Mouse (Mus musculus) forebrain, embryonic 11.5 days (tissue): ENCODE results near the gene Fancc. TPM values are rescaled to one million over a fixed set of nuclear protein-coding genes. Genes with fewer than 3 reads are reported as not detected.

Source experiments
- ATAC-seq: fragments of 200-750 bp; cut with Nextera tagmentation; replicated peaks from 2 replicates; pipeline ENCODE4 v1.8.0; 2017; ENCODE audit warnings: moderate TSS enrichment; ENCODE audit not compliant: low FRiP score
- DNase-seq: peaks from one replicate; pipeline ENCODE4 v3.0.0-alpha.2; 2017; ENCODE audit warnings: low spot score
- H3K27ac ChIP-seq: fragments of 300-500 bp; sonication (generic); 2 replicates; pipeline ENCODE4 v1.5.1; 2014; ENCODE audit warnings: low read depth, low read length
- H3K27me3 ChIP-seq: fragments of 300-500 bp; sonication (generic); 2 replicates; pipeline ENCODE4 v1.6.1; 2014; ENCODE audit warnings: mild to moderate bottlenecking, low read length, mixed read lengths; ENCODE audit not compliant: control insufficient read depth, insufficient read depth
- H3K36me3 ChIP-seq: fragments of 300-500 bp; sonication (generic); 2 replicates; pipeline ENCODE4 v1.6.1; 2014; ENCODE audit warnings: mild to moderate bottlenecking, low read length, moderate library complexity, mixed read lengths; ENCODE audit not compliant: control insufficient read depth, insufficient read depth
- H3K4me1 ChIP-seq: fragments of 300-500 bp; sonication (generic); replicated peaks from 2 replicates; pipeline ENCODE4 v1.6.1; 2014; ENCODE audit warnings: low read length, mixed read lengths; ENCODE audit not compliant: control insufficient read depth, insufficient read depth
- H3K4me2 ChIP-seq: fragments of 300-500 bp; sonication (generic); 2 replicates; pipeline ENCODE4 v1.6.1; 2014; ENCODE audit warnings: low read depth, mild to moderate bottlenecking, low read length, moderate library complexity, mixed read lengths; ENCODE audit not compliant: severe bottlenecking
- H3K4me3 ChIP-seq: fragments of 300-500 bp; sonication (generic); 2 replicates; pipeline ENCODE4 v1.5.1; 2014; ENCODE audit warnings: low read depth, low read length
- H3K9ac ChIP-seq: fragments of 300-500 bp; sonication (generic); 2 replicates; pipeline ENCODE4 v1.6.1; 2014; ENCODE audit warnings: low read length
- H3K9me3 ChIP-seq: fragments of 300-500 bp; sonication (generic); 2 replicates; pipeline ENCODE4 v1.6.1; 2016; ENCODE audit warnings: low read length, mixed read lengths; ENCODE audit not compliant: control insufficient read depth
- WGBS: fragments of 180-500 bp; shearing (Covaris S2); extraction: QIAGEN DNeasy Blood & Tissue Kit; methylation state at CpG from one replicate; pipeline ENCODE4 v1.1.7; 2014; 5-methylcytosine and 5-hydroxymethylcytosine counted together
- polyA plus RNA-seq: library from polyadenylated mRNA; unstranded; fragments of >200 nt; fragmentation: Nextera tagmentation; extraction: Ambion mirVana; gene quantifications from 2 replicates; pipeline ENCODE4 v1.2.1, GENCODE M21; 2014

The Fancc gene
- polyA plus RNA-seq, 1 experiment from 2014 or later = 22.5 TPM

DNA sequence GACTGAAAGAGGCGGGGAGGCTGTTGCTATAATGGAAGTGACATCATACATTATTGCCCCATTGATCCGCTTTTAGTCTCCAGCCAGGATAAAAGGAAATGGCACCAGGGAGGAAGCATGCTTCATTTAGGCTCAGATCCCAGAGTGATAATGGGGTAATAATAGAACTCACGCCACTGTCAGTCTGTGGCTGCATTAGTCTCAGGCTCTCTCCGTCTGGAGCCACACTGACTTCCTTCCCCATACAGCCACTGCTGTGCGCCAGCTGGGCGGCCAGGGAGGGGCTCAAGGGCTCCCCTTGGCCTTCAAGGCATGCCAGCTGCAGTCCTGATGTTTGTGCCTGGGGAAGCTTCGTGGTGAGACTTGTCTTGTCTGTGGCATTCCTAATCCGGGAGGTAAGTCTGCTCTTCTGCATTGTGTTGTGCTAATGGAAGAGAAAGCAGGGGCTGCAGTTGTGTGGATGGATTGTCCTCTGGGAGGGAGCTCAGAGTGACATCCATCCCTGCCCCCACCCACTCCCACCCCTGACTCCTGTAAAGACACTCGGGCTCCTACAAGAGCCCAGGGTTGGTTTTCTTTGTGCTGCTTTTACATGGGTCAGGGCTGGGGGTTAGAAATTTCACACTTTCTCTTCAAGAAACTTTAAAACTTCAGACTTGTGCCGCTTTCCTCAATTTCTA lies 218.1 kb downstream of the Fancc start:
- WGBS = 13% methylated on average over 10 of the region's 10 CpGs
- no peaks in the 10 kb centered on the region for H3K36me3 ChIP-seq
- peak; percentile 78 for ATAC-seq
- peaks cover 12% of the 10 kb centered on the region for H3K4me1 ChIP-seq
- peak overlapping the region; percentile 9; the same call in 1 of the 2 replicates for H3K9ac ChIP-seq
- no peaks in the 10 kb centered on the region for H3K27me3 ChIP-seq
- no peak overlapping the region for H3K4me3 ChIP-seq
- H3K27ac ChIP-seq = no peak overlapping the region; the same call in 1 of the 2 replicates
- no peaks in the 10 kb centered on the region for H3K9me3 ChIP-seq
- H3K4me2 ChIP-seq = no peak overlapping the region
- peak; percentile 63 for DNase-seq

DNA sequence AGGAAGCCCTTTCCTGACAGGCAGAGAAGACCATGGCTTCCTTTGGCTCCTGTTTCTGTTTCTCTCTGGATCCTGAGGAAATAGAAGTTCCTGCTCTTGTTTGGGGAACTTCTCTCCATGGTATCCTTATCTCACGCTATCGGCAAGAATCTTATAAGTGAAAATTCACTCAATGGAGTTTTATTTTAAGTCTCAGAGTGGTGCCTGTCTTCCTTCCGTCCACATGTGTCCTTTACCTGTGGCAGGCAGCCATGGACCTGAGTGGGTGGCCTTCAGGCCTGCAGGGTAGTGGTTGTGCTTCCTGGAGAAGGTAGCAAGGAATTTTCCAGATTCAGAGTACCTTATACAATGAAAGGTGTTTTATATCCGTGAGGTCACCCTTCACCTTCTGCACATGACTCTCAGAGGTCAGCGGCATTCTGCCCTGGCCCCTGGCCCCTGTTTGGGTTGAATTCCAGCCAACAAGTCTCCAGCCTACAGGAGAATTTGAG lies 218.9 kb downstream of the Fancc start:
- peak; percentile 35 for DNase-seq
- WGBS = 67% methylated on average over 5 of the region's 5 CpGs
- Histone ChIP-seq H3K4me1 (peaks cover 12% of the 10 kb centered on the region), H3K27me3 (no peaks in the 10 kb centered on the region), H3K9me3 (no peaks in the 10 kb centered on the region), H3K4me3 (no peak overlapping the region), H3K27ac (0 out of 2 replicates have a peak overlapping the region, but pooled peaks have one; percentile 28), H3K4me2 (no peak overlapping the region), H3K9ac (no peak overlapping the region), H3K36me3 (no peaks in the 10 kb centered on the region)
- ATAC-seq = no peak

DNA sequence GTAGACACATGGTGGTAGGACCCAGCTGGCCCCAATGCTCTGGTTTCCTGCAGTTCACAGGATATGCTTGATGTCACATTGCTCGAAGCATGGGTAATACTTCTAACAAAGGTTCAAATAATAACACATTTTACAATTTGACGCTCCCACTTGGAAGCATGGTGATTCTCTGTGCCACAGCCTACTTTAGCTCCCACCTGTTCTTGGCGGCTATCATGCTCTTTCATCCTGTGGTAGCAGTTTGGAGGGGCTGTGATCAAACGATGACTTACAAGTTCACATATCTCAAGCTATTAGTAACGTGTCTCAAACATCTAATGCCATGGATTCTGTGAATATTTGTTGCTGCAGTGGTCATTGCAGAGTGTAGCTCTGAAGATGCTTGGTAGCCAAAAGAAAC lies 219.8 kb downstream of the Fancc start:
- H3K9me3 ChIP-seq = no peaks in the 10 kb centered on the region
- DNase-seq (no peak), ATAC-seq (no peak)
- 79% methylated on average over 5 of the region's 5 CpGs for WGBS
- H3K36me3 ChIP-seq = no peaks in the 10 kb centered on the region
- no peak overlapping the region for H3K4me3 ChIP-seq
- peaks cover 2% of the 10 kb centered on the region; the same call in 1 of the 2 replicates for H3K27me3 ChIP-seq
- H3K9ac ChIP-seq = no peak overlapping the region
- H3K4me1 ChIP-seq = peaks cover 12% of the 10 kb centered on the region
- no peak overlapping the region for H3K4me2 ChIP-seq
- no peak overlapping the region for H3K27ac ChIP-seq

DNA sequence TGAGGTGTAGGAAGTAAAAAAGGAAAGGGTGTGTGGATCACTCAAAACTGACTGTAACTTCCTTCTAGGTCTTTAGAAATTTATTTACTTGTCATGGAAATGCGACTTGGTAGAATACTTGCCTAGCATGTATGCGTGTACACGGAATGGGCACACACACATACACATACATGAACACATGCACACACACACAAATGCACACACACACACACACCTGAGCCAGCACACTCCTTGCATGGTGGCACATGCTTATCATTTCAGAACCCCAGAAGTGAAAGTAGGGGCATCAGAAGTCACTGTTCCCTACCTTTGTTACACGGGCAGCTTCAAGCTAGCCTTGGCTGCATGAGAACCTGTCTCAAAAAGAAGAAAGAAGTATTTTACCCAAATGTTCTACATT lies 220.7 kb downstream of the Fancc start:
- peaks cover 15% of the 10 kb centered on the region for H3K4me1 ChIP-seq
- H3K9ac ChIP-seq = no peak overlapping the region
- 97% methylated on average over 4 of the region's 4 CpGs for WGBS
- no peaks in the 10 kb centered on the region for H3K9me3 ChIP-seq
- DNase-seq (no peak), ATAC-seq (no peak)
- H3K36me3 ChIP-seq = no peaks in the 10 kb centered on the region
- H3K27ac ChIP-seq = no peak overlapping the region
- H3K4me2 ChIP-seq = no peak overlapping the region
- no peak overlapping the region for H3K4me3 ChIP-seq
- peaks cover 2% of the 10 kb centered on the region; the same call in 1 of the 2 replicates for H3K27me3 ChIP-seq

DNA sequence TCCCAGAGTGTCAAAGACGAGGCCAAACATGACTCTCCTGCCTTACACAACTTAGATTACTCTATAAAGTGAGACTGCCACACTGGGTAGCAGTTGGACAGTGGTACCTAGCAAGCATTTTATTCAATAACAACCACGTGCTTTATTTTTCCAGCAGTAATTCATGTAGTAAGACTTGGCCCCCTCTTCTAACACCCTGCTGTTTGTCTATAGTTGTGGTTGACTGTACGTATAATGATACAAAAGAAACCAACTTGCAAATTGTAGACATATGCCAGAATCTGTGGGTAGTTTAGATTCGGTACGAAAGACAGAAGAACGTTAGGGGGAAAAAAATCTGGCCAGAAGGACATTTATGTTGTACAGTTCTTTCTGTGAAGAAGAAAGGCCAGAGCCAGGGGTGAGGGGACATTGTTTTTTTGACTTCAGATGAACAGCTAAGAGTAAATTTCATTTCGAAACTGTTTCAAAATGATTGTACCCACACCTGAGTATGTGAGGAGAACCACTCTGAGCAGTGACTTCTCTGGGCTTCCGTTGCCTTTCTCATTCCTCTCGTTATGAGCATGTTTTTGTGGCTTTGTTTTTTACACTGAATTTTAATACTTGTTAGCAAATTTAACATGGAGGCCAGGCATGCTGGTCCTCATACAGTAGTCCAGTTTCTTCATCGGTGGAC lies 222.5 kb downstream of the Fancc start:
- WGBS = 83% methylated on average over 10 of the region's 10 CpGs
- Histone ChIP-seq H3K4me3 (no peak overlapping the region), H3K4me1 (peaks cover 15% of the 10 kb centered on the region), H3K27ac (no peak overlapping the region), H3K4me2 (no peak overlapping the region), H3K9me3 (no peaks in the 10 kb centered on the region), H3K9ac (no peak overlapping the region), H3K36me3 (no peaks in the 10 kb centered on the region), H3K27me3 (peaks cover 10% of the 10 kb centered on the region; the same call in 1 of the 2 replicates)
- DNase-seq (no peak), ATAC-seq (no peak)

DNA sequence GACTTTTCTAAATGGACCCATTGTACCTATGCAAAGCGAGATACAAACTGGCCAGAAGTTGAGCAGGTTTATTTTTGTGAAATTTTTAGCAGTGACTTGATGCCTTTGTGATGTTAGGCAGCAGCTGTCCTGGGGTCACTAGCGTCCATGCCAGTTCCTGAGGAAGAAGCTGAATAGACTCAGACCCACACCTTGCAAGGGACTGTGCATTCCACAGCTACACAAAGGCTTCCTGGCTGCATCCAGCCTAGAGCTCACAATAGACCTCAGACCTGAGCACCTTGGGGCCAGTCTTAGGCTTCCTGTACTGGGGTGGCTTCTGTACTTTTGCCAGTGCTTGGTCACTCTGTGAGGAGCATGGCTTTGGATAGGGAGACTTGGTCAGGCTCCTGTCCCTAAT lies 223.2 kb downstream of the Fancc start:
- ATAC-seq = no peak
- 22% methylated on average over 2 of the region's 2 CpGs for WGBS
- H3K4me3 ChIP-seq = no peak overlapping the region
- peak overlapping the region; percentile 13; the same call in 1 of the 2 replicates for H3K4me2 ChIP-seq
- peaks cover 11% of the 10 kb centered on the region; the same call in 1 of the 2 replicates for H3K27me3 ChIP-seq
- no peak overlapping the region for H3K27ac ChIP-seq
- no peak overlapping the region for H3K9ac ChIP-seq
- peaks cover 11% of the 10 kb centered on the region for H3K4me1 ChIP-seq
- no peak for DNase-seq
- no peaks in the 10 kb centered on the region for H3K36me3 ChIP-seq
- H3K9me3 ChIP-seq = no peaks in the 10 kb centered on the region

DNA sequence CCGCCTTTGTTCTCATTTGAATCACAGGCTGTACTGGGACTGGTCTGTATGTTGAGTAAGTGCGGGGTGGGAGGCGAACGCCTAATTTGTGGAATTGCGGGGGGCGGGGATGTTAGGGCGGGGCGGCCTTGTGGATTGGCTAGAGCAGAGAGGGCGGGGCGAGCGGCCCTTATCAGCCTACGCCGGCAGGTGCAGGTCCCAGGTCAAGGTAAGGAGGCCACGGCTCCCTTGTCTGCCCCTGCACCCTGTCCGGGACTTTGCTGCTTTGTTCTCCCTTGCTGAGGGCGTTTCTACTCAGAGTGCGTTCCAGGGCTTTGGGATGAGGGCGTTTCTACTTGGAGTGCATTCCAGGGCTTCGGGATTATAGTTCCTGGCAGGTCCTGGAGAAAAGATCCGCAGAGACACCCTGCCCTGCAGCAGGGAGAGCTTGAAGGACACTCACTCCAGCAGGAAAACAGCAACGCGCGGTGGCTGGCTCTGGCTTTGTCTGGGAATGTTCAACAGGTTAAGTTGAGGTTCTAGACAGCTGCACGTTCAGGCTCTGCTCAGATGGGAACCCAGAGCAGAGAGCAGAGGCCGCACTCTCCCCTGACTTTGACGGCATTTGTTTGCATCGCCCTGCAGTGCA lies 224.4 kb downstream of the Fancc start:
- no peaks in the 10 kb centered on the region for H3K9me3 ChIP-seq
- peak overlapping the region; percentile 54 for H3K9ac ChIP-seq
- under 1% methylated on average over 27 of the region's 27 CpGs for WGBS
- ATAC-seq = peak; percentile 91
- no peaks in the 10 kb centered on the region for H3K36me3 ChIP-seq
- peak overlapping the region; percentile 44 for H3K4me3 ChIP-seq
- peak overlapping the region; percentile 81 for H3K4me2 ChIP-seq
- H3K27me3 ChIP-seq = peaks cover 11% of the 10 kb centered on the region; the same call in 1 of the 2 replicates
- 0 out of 2 replicates have a peak overlapping the region, but pooled peaks have one; percentile 43 for H3K27ac ChIP-seq
- DNase-seq = peak; percentile 88
- peaks cover 3% of the 10 kb centered on the region; the same call in 1 of the 2 replicates for H3K4me1 ChIP-seq

DNA sequence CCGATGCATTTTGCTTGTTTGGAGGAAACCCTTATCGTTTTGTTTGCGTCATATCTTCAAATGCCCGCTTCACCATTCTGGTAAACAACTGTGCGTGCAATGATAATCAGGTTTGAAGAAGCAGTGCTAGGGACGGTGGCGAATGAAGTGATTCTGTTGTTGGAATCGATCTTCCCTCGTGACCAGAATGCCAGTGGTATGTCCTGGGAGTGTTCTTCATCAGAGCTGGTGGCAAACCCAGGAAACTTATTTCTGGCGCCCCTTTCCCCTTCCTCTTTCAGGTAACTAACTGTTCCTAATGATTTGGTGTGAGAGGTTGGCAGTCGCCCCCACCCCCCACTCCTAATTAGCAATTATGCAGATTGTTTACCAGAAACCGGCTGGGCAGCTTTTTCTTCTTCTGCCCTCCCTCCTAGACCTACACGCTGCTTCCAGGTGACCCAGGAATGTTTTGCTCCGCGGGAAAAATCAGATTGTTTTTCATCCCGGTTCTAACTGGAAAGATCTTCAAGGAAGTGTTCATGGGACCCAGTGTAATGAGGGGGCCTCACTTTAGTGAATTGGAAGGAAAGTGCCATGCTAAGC lies 225.0 kb downstream of the Fancc start:
- H3K4me2 ChIP-seq = peak overlapping the region; percentile 81
- H3K36me3 ChIP-seq = no peaks in the 10 kb centered on the region
- H3K27ac ChIP-seq = no peak overlapping the region
- H3K9me3 ChIP-seq = no peaks in the 10 kb centered on the region
- H3K9ac ChIP-seq = peak overlapping the region; percentile 54
- ATAC-seq (peak; percentile 50), DNase-seq (peak; percentile 62)
- H3K4me1 ChIP-seq = peaks cover 3% of the 10 kb centered on the region; the same call in 1 of the 2 replicates
- H3K27me3 ChIP-seq = peaks cover 11% of the 10 kb centered on the region; the same call in 1 of the 2 replicates
- WGBS = 4% methylated on average over 16 of the region's 16 CpGs
- peak overlapping the region; percentile 44 for H3K4me3 ChIP-seq
